Mouse (Mus musculus): ENCODE measurements at regions not wholly inside any gene's neighbourhood (a gene's known extent, or its start where the extent isn't known, plus 50 kb on each side); places are given as distances from the start of the nearest gene placed in this dataset.

DNA sequence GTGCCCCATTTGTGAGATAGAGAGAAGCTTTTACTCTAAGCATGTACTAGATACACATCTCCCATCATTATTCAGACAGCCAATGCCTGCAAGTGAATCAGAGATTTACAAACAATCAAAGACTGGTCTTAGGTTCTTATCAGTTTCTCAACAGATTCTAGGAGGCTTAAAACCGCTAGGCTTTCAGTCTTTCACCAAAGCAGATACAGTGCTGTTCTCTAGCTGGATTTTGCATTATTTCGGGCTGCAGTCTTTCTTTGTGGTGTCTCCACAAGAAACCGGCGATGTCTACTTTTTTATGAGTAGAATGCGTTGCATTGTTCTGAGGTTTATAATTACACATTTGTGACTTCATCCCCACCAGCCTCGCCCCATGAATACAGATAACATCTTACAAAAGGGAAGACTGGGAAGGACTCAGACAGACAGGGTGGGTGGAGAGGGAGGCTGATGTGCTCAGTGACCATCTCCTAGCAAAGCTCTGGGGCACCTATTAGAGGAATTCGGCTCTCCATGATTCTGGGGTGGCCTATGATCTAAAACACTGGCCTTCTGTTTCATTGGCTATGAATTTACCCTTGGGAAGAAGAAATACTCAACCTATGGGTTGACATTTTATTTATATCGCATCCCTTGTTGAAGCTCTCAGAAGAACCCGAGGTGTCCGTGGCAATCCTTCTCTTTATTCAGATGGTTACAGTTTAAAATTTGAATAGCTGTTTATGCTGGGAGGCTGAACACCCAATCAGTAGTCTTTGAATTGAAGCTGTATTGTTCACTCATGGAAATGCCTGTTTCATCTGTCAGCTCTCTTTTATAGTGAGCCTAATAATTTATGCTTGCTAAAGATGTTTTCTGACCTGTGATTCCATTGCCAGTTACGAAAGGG is 343.8 kb downstream of the Tmem161b start:
- H3K9me3 ChIP-seq (ENCODE audit: low read length), result no peaks in the 10 kb centered on the region
- H3K4me3 ChIP-seq (replicated peaks; ENCODE audit: low read length), result no peak overlapping the region
- H3K27me3 ChIP-seq (ENCODE audit: insufficient read depth, low read length), result no peaks in the 10 kb centered on the region
- no peaks in the 10 kb centered on the region for H3K36me3 ChIP-seq (ENCODE audit: insufficient read depth, low read length)
- no peak for TF ChIP-seq NANOG (IDR thresholded peaks at IDR 0.05; ENCODE audit: borderline replicate concordance, low read length)
- TF ChIP-seq CTCF (conservative IDR thresholded peaks at IDR 0.05; ENCODE audit: low read length), result no peak
- no peak for TF ChIP-seq POU5F1 (IDR thresholded peaks at IDR 0.05; ENCODE audit: borderline replicate concordance, low read length)
- H3K4me1 ChIP-seq (replicated peaks; ENCODE audit: low read depth, low read length), result peaks cover 2% of the 10 kb centered on the region; the same call in 1 of the 2 replicates

DNA sequence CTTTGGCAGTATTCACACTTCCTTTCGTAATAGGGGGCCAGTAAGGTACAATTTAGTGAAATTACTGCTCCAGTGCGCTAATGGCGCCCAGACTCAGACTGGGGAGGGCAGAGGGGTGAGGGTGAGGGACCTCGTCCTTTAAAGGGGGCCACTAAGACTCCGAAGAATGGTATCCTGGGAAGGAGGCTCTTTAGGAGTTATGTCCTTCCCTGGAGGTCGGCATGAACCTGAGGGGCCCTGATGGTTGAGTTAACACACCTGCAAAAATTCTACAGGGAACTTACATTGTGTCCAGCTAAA is 344.4 kb downstream of the Tmem161b start:
- Histone ChIP-seq H3K36me3 (ENCODE audit: insufficient read depth, low read length) (no peaks in the 10 kb centered on the region), H3K9me3 (ENCODE audit: low read length) (no peaks in the 10 kb centered on the region), H3K4me1 (replicated peaks; ENCODE audit: low read depth, low read length) (peaks cover 4% of the 10 kb centered on the region; the same call in 1 of the 2 replicates), H3K4me3 (replicated peaks; ENCODE audit: low read length) (no peak overlapping the region), H3K27me3 (ENCODE audit: insufficient read depth, low read length) (no peaks in the 10 kb centered on the region)
- TF ChIP-seq NANOG (IDR thresholded peaks at IDR 0.05; ENCODE audit: borderline replicate concordance, low read length), result no peak
- no peak for TF ChIP-seq POU5F1 (IDR thresholded peaks at IDR 0.05; ENCODE audit: borderline replicate concordance, low read length)
- no peak for TF ChIP-seq CTCF (conservative IDR thresholded peaks at IDR 0.05; ENCODE audit: low read length)

DNA sequence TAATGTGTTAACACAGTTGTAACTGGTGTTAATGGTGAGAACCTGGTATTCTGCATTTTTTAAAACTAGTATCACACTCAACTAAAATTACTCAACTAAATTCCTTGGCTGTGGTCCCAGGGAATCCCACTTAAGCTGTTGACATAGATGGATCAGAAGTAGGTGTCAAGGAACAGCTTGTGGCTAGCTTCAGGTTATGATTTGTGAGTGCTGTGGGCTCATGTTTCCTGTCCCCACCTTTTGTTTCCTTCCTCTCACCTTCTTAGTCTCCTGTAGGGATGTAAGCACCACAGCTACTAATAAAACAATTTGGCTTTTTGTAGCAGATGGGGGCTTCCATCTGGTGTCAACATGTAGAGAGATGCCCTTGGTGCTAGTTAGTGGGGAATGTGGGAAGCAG is 347.3 kb downstream of the Tmem161b start:
- Histone ChIP-seq H3K4me3 (replicated peaks; ENCODE audit: low read length) (no peak overlapping the region), H3K36me3 (ENCODE audit: insufficient read depth, low read length) (no peaks in the 10 kb centered on the region), H3K27me3 (ENCODE audit: insufficient read depth, low read length) (no peaks in the 10 kb centered on the region), H3K4me1 (replicated peaks; ENCODE audit: low read depth, low read length) (peaks cover 8% of the 10 kb centered on the region; the same call in 1 of the 2 replicates), H3K9me3 (ENCODE audit: low read length) (no peaks in the 10 kb centered on the region)
- no peak for TF ChIP-seq NANOG (IDR thresholded peaks at IDR 0.05; ENCODE audit: borderline replicate concordance, low read length)
- no peak for TF ChIP-seq CTCF (conservative IDR thresholded peaks at IDR 0.05; ENCODE audit: low read length)
- no peak for TF ChIP-seq POU5F1 (IDR thresholded peaks at IDR 0.05; ENCODE audit: borderline replicate concordance, low read length)

DNA sequence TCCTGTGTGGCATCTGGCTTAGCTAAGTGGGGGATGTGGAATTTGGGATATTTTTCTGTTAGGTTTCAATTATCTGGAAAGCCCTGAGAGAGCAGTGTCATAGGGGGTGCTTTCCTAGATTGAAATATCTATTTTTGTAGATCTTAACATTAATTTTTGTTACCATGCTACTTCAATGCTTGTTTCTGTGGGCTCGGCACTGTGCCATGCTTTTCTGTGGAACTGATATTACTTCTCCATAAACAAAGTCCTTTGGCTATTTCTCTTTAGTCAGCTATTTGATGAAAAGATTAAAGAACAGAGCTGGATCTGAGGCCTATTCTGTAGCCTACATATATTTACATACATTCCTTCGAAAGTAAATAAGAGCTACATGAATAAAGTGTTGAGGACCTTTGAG is 348.1 kb downstream of the Tmem161b start:
- H3K9me3 ChIP-seq (ENCODE audit: low read length), result no peaks in the 10 kb centered on the region
- no peak overlapping the region for H3K4me3 ChIP-seq (replicated peaks; ENCODE audit: low read length)
- no peaks in the 10 kb centered on the region for H3K36me3 ChIP-seq (ENCODE audit: insufficient read depth, low read length)
- H3K4me1 ChIP-seq (replicated peaks; ENCODE audit: low read depth, low read length), result peaks cover 8% of the 10 kb centered on the region; the same call in 1 of the 2 replicates
- no peaks in the 10 kb centered on the region for H3K27me3 ChIP-seq (ENCODE audit: insufficient read depth, low read length)
- TF ChIP-seq CTCF (conservative IDR thresholded peaks at IDR 0.05; ENCODE audit: low read length) (no peak), POU5F1 (IDR thresholded peaks at IDR 0.05; ENCODE audit: borderline replicate concordance, low read length) (no peak), NANOG (IDR thresholded peaks at IDR 0.05; ENCODE audit: borderline replicate concordance, low read length) (no peak)

DNA sequence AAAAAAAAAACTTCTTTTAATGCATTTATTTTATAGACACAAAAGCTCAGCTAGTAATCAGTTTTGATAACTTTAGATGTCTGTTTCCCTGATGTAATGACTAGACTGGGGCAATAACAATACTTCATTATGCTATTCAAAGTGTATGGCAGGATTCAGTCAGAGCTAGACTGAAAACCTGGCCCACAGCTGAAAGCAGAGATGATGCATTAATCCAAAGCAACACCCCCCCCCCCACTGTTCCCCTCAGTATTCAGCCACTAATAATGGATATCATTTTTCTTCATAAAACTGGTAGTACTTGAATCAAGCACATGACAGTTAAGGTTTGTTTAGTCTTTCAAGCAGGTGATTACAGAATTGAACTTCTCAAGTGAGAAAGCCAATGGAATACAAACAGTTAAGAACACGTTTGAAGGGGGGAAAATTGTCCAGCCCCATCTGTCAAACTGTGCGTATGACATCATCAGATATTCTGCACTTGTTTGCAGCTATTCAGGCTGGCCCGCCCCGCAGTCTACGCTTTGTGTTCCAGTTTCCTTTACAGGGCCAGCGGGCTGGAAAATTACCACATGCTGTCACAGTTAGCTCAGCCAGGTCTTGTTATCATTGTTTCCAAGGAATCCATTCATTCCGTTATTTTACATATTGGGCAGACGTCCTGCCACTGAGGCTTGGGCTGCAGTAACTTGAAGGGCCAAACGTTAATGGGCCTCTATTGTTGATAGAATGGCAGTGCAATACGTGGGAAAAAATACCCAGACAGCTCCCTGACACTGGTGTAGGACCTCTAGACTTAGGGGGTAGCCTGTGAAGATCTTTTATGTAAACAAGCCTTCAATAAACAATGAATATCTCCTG is 349.1 kb downstream of the Tmem161b start:
- Histone ChIP-seq H3K4me3 (replicated peaks; ENCODE audit: low read length) (no peak overlapping the region), H3K36me3 (ENCODE audit: insufficient read depth, low read length) (no peaks in the 10 kb centered on the region), H3K9me3 (ENCODE audit: low read length) (no peaks in the 10 kb centered on the region), H3K4me1 (replicated peaks; ENCODE audit: low read depth, low read length) (peaks cover 8% of the 10 kb centered on the region; the same call in 1 of the 2 replicates), H3K27me3 (ENCODE audit: insufficient read depth, low read length) (no peaks in the 10 kb centered on the region)
- TF ChIP-seq NANOG (IDR thresholded peaks at IDR 0.05; ENCODE audit: borderline replicate concordance, low read length), result no peak; the same call in 1 of the 2 replicates
- no peak for TF ChIP-seq POU5F1 (IDR thresholded peaks at IDR 0.05; ENCODE audit: borderline replicate concordance, low read length)
- no peak for TF ChIP-seq CTCF (conservative IDR thresholded peaks at IDR 0.05; ENCODE audit: low read length)

DNA sequence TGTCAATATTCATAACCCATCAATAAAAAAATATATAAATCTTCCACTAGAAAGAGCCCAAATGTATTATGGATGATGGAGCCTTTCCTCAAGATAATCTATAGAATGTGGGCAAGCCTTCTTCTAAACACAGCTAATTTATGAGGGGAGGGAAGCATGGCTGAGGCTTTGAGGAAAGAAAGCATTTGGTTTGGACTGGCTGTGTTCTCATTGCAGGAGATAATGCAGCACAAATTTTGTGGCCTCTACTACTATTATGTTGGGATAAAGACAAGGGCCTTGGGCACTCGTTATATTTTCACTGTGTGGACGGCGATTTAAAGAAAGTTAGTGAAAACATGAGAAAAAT is 349.7 kb downstream of the Tmem161b start:
- Histone ChIP-seq H3K36me3 (ENCODE audit: insufficient read depth, low read length) (no peaks in the 10 kb centered on the region), H3K9me3 (ENCODE audit: low read length) (no peaks in the 10 kb centered on the region), H3K4me3 (replicated peaks; ENCODE audit: low read length) (no peak overlapping the region), H3K4me1 (replicated peaks; ENCODE audit: low read depth, low read length) (peaks cover 8% of the 10 kb centered on the region; the same call in 1 of the 2 replicates), H3K27me3 (ENCODE audit: insufficient read depth, low read length) (no peaks in the 10 kb centered on the region)
- TF ChIP-seq CTCF (conservative IDR thresholded peaks at IDR 0.05; ENCODE audit: low read length) (no peak), POU5F1 (IDR thresholded peaks at IDR 0.05; ENCODE audit: borderline replicate concordance, low read length) (no peak), NANOG (IDR thresholded peaks at IDR 0.05; ENCODE audit: borderline replicate concordance, low read length) (no peak)

DNA sequence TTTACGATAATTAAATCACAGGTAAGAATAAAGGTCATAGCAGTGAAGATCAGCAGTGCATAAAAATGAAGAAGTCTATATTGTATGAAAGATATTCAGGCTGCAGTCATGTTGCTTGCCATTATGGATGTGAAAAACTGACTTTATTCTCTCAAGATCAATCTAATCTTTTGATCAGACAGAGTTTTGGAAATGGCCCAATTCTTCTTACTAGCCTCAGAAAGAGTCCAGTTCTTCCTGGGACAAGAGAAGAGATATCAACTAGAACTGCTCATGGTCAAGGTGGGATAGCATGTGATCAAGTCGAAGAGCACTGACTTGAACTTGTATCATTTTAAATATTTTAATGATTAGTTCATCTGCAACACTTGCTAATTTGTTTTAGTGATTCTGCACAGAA is 350.1 kb downstream of the Tmem161b start:
- TF ChIP-seq CTCF (conservative IDR thresholded peaks at IDR 0.05; ENCODE audit: low read length) (no peak), NANOG (IDR thresholded peaks at IDR 0.05; ENCODE audit: borderline replicate concordance, low read length) (no peak), POU5F1 (IDR thresholded peaks at IDR 0.05; ENCODE audit: borderline replicate concordance, low read length) (no peak)
- peaks cover 8% of the 10 kb centered on the region; the same call in 1 of the 2 replicates for H3K4me1 ChIP-seq (replicated peaks; ENCODE audit: low read depth, low read length)
- no peaks in the 10 kb centered on the region for H3K36me3 ChIP-seq (ENCODE audit: insufficient read depth, low read length)
- H3K9me3 ChIP-seq (ENCODE audit: low read length), result no peaks in the 10 kb centered on the region
- no peaks in the 10 kb centered on the region for H3K27me3 ChIP-seq (ENCODE audit: insufficient read depth, low read length)
- H3K4me3 ChIP-seq (replicated peaks; ENCODE audit: low read length), result no peak overlapping the region

DNA sequence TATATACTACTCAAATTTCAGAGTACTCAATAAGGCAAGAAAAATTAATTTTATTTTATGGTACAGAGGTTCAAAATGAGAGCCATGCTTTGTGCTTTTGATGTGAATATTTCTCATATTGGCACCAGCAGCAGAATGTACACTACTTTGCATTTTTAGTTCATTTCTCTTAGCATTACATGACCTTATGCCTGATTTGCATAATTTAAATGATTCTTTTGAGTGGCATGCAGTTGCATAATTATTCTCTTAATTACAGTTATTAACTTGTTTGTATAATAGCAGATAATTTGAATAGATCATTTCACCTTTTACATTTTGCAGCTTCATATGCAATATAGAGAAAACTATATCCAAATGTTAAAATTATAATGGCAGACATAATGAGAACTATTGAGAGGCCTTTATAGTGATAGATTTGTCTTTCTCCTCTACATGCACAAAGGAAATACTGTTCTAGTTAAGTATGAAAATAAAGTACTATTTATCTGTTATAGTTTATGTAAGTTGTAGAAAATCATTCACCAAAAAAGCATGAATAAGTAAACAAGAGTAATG is 374.6 kb downstream of the Tmem161b start:
- no peak overlapping the region for H3K4me3 ChIP-seq (replicated peaks; ENCODE audit: low read length)
- TF ChIP-seq CTCF (conservative IDR thresholded peaks at IDR 0.05; ENCODE audit: low read length) (no peak), NANOG (IDR thresholded peaks at IDR 0.05; ENCODE audit: borderline replicate concordance, low read length) (no peak), POU5F1 (IDR thresholded peaks at IDR 0.05; ENCODE audit: borderline replicate concordance, low read length) (no peak)
- no peaks in the 10 kb centered on the region for H3K4me1 ChIP-seq (replicated peaks; ENCODE audit: low read depth, low read length)
- H3K27me3 ChIP-seq (ENCODE audit: insufficient read depth, low read length), result no peaks in the 10 kb centered on the region
- no peaks in the 10 kb centered on the region for H3K9me3 ChIP-seq (ENCODE audit: low read length)
- H3K36me3 ChIP-seq (ENCODE audit: insufficient read depth, low read length), result no peaks in the 10 kb centered on the region
